Mouse (Mus musculus) adrenal gland, adult (tissue): ENCODE measurements around the gene Abhd2.
"Not testable (repeated sequence)": the region's sequence is repeated elsewhere in the genome, so short reads cannot be mapped to it uniquely, and the experiment has no call there.

ENCODE experiments used
- DNase-seq, 2 experiments: peaks; one replicate each; pipeline ENCODE4 v3.0.0; 2022 to 2023; ENCODE audit warnings: low spot score in 1 of 2; ENCODE audit not compliant: inconsistent age in 2 of 2

Abhd2 gene

DNA sequence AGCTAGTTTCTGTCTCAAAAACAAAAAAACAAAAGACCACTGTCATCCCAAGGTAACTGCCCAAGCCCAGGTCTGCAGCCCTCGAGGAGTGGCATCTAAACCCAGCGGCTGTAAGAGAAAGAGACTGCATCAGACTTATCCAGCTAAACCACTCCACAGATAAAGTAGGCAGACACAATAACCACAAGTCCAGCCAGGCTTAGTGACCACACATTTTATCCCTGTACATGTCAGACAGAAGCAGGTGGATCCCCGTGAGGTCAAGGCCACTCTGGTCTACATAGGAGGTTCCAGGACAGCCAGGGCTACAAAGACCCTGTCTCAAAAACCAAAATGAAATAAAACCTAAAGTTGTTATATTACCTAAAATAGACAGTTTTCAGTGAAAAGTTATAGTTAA lies 9.2 kb upstream of the Abhd2 start:
- no peak for DNase-seq

GRCm38 (mm10) chr7:79266228-79266627 lies 6.8 kb upstream of the Abhd2 start:
- DNase-seq = peak in 1 of 2 experiments; percentile 28

DNA sequence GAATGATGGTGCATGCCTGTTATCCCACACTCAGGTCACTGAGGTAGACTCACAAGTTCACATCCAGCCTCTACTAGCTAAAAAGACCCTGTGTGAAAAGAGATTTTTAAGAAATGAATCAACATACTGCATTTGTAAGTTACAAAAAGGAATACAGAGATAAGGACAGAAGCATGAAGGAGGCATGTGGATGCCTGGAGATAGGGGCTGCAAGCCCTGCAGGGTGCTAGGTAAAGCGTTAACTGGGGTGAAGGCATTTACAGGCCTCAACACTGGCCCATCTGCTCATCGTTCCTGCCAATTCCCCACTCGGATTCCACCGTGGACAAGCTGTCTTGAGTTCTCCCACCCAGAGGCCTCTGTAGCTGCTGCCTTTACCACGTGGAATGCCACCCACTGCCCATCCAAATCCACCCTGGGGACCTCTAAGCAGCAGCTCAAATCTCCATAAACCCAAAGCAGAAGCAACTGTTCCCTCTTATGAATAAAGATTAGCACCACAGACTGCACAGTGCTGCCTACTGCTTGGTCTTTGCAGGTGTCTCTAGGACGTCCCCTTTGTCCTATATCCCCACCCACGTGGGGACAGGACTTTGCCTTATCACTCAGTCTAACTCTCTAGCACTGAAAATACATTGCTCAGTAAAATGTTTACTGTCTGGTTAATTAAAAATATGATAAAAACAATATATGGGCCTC lies 5.2 kb upstream of the Abhd2 start:
- DNase-seq = no peak

- DNase-seq = no peak
Observed at GRCm38 (mm10) chr7:79268897-79269296, 4.1 kb upstream of the Abhd2 start.

DNA sequence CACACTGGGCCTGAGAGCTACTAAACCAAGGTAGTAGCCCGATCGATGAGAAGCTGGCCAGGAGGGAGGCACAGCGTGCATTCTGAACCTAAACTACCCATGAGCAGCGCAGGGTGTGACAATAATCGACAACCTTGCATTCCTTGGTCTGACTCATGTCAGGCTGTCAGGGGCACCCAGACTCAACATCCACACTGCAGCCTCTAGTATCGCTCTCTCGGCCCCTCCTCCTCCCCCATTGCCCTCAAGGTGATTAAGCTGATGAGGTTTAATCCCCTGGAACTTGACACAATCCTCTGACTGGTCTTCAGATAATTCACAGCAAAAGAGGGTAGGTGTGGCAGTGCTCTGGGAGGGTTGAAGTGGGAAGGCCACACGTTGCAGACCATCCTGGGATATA lies 3.6 kb upstream of the Abhd2 start:
- peak; percentile 77 to 86 for DNase-seq

- DNase-seq = peak; percentile 85 to 90
Observed at GRCm38 (mm10) chr7:79269866-79270265, 3.1 kb upstream of the Abhd2 start.

- peak; percentile 72 to 87 for DNase-seq
Observed at GRCm38 (mm10) chr7:79270961-79271387, 2.0 kb upstream of the Abhd2 start.

GRCm38 (mm10) chr7:79271861-79272788 lies 874 bp upstream of the Abhd2 start:
- peak; percentile 23 to 65 for DNase-seq

DNA sequence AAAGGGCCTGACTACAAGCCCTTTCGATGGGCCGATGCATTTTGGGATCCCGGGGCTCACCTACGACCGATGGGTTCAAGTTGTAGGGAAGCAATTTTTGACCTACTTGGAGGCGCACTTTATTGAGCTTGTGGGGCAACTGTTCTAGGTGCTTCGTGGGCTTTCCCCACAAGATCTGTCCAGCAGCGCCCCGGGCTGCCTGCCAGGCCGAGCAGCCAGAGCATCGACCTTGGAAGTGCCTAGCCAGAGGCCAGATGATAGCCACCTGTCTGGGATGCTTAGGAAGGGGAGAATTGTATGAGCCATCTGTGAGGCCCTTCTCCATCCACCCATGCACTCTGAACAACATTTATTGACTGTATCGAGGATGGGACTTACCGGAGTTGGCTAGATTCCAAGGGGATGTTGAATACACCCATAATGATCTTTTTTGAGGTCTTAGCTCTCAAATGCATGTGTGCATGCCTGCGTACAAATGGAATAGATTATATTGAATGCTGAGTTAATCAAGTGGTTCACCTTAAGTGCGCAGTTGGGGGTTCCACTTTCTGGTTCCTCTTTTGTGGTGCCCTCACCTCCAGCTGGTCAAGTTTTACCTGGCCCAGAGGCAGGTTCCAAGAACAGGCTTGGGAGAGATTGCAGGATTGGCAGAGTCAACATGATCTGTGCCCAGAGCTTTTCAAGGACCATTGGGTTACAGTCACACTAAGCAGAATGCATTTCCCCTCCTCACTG lies 906 bp downstream of the Abhd2 start:
- DNase-seq = peak; percentile 82 to 91

DNA sequence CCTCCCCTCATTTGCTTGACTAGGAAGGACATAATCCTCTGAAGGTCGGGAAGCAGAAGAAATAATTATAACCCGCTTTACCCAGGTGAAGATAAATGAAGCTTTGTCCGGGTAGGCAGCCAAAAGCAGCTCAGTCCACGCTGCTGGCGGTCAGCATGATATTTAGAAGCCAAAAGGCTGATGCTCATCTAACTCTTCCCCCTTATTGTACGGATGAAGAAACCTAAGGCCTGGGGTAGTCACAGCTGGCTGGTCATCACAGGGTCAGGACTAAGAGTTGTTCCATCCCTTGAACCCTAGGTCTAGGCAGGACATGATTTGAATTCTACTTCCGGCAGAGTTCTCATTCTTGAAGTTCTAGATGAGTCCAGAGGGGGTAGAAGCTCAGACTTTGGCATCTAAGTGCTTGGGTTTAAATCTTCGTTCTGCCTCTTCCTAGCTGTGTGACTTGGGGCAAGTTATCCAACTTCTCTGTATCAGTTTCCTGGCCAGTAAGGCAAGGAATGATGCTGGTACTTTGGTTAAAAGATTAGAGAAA lies 1.5 kb downstream of the Abhd2 start:
- peak in 1 of 2 experiments; percentile 78 for DNase-seq

- DNase-seq = peak in 1 of 2 experiments; percentile 80
Observed at GRCm38 (mm10) chr7:79275345-79275744, 2.3 kb downstream of the Abhd2 start.

DNA sequence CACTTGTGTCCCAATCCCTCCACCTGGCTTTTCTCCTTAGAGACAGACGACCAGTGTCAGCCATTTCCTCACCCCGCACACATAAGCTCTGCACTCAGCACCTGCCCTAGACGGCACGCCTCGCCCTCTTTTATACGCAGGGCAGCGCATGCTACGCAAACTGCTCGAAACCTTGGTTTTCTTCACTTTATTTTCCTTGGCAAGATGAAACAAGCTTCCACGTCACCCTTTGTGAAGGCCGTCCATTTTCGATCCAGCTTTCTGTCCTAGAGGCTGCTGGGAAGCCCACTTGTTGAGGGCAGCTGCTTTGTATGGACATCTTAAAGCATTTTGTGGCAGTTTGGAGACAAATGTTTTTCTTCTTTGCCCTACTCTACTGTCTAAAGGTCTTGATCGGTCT lies 5.4 kb downstream of the Abhd2 start:
- peak; percentile 74 to 90 for DNase-seq

- DNase-seq = peak in 1 of 2 experiments; percentile 73
Observed at GRCm38 (mm10) chr7:79279376-79280029, 6.5 kb downstream of the Abhd2 start.

- peak in 1 of 2 experiments; percentile 83 for DNase-seq
Observed at GRCm38 (mm10) chr7:79282883-79283670, 10.1 kb downstream of the Abhd2 start.

DNA sequence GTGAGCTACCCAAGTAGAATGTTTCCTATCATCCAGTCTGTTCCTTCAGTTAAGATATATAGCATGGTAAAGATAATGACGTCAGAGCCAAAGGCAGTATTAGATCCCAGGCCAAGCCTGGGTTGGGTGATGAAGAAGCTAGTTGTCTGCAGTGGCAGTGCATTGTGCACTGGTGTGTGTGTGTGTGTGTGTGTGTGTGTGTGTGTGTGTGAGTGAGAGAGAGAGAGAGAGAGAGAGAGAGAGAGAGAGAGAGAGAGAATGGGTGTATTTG lies 10.6 kb downstream of the Abhd2 start:
- DNase-seq = not testable (repeated sequence)

DNA sequence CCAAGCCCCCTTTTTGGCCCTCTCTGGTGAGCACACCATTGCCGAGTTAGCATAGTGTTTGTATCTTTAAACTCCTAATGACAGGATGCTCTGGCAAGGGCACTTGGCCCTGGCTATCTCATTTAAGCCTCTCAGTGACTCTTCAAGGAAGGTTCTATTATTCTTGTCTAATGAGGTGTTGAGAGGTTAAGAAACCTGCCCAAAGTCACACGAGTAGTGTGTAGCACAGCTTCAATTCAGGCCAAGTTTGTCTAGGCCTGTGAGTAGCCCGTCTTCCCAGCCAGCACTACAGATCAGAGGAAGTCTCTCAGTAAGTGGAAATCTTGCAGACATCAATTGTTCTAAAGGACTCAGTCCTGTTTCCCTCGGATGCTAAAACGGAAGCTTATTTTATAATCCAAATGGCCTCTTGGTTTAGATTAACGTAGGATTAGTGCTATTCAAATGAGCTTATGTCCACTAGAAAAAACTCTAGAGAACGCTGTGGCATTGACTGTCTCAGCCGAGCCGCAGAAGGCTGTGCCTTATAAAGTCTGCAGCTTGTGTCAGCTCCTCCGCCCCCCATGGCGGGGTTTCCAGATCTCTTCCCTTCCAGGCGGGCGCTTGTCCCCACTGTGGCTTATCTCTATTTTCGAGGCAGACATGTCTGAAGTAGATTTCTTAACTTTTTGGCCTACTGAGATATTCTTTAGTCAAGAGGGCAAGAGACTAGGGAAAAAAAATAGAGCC lies 11.3 kb downstream of the Abhd2 start:
- no peak for DNase-seq

GRCm38 (mm10) chr7:79284889-79285280 lies 11.9 kb downstream of the Abhd2 start:
- peak; percentile 11 to 50 for DNase-seq

GRCm38 (mm10) chr7:79285408-79285807 lies 12.4 kb downstream of the Abhd2 start:
- DNase-seq = peak; percentile 81 to 86

GRCm38 (mm10) chr7:79287226-79287625 lies 14.2 kb downstream of the Abhd2 start:
- no peak for DNase-seq
